8 mouse cellular contexts compared by ENCODE assay signal in genomic region chr2:25365091-25365761, GRCm38 (mm10). TPM values are rescaled to one million over a fixed set of nuclear protein-coding genes. Genes with fewer than 3 reads are reported as not detected.
DNase-seq lines count a peak whose midpoint lies in the region; ATAC-seq and TF ChIP-seq lines count a peak whose summit lies in the region.

Gene Uap1l1, minus strand, starts transcription at chr2:25365682.

- TF ChIP-seq EP300 in heart, postnatal 0 days (IDR thresholded peaks at IDR 0.05; ENCODE audit: low read depth): no peak
- TF ChIP-seq EP300 in liver, postnatal 0 days (IDR thresholded peaks at IDR 0.05; ENCODE audit: low read depth): no peak
- no peak for TF ChIP-seq EP300 in stomach, postnatal 0 days (optimal IDR thresholded peaks at IDR 0.05)

- H3K9ac ChIP-seq in forebrain, embryonic 11.5 days (ENCODE audit: low read length): peak within 1 kb of the TSS; percentile 57
- peak within 1 kb of the TSS; percentile 57 for H3K9ac ChIP-seq in heart, postnatal 0 days (replicated peaks; ENCODE audit: low read depth, low read length)
- H3K9ac ChIP-seq in liver, postnatal 0 days (replicated peaks): peak within 1 kb of the TSS; percentile 76
- H3K9ac ChIP-seq in neural tube, embryonic 12.5 days: peak within 1 kb of the TSS; percentile 62; the same call in 1 of the 2 replicates
- H3K9ac ChIP-seq in stomach, postnatal 0 days (ENCODE audit: low read length): peak within 1 kb of the TSS; percentile 73

- H3K9me3 ChIP-seq in forebrain, embryonic 11.5 days (ENCODE audit: control insufficient read depth, low read length): no peaks in the 10 kb centered on the region
- no peaks in the 10 kb centered on the region for H3K9me3 ChIP-seq in heart, postnatal 0 days (replicated peaks; ENCODE audit: control insufficient read depth, low read length)
- no peaks in the 10 kb centered on the region for H3K9me3 ChIP-seq in liver, postnatal 0 days (ENCODE audit: low read length)
- H3K9me3 ChIP-seq in neural tube, embryonic 12.5 days: no peaks in the 10 kb centered on the region
- H3K9me3 ChIP-seq in stomach, postnatal 0 days (ENCODE audit: control insufficient read depth, low read length): no peaks in the 10 kb centered on the region

- H3K4me1 ChIP-seq in forebrain, embryonic 11.5 days (replicated peaks; ENCODE audit: control insufficient read depth, insufficient read depth, low read length): 0 out of 2 replicates have a peak, but pooled peaks cover 5% of the 10 kb centered on the region
- peaks cover 12% of the 10 kb centered on the region for H3K4me1 ChIP-seq in heart, postnatal 0 days (ENCODE audit: control insufficient read depth, insufficient read depth)
- H3K4me1 ChIP-seq in liver, postnatal 0 days (ENCODE audit: insufficient read depth): peaks cover 21% of the 10 kb centered on the region
- 0 out of 2 replicates have a peak, but pooled peaks cover 10% of the 10 kb centered on the region for H3K4me1 ChIP-seq in neural tube, embryonic 12.5 days
- H3K4me1 ChIP-seq in stomach, postnatal 0 days (replicated peaks; ENCODE audit: control insufficient read depth, insufficient read depth): peaks cover 3% of the 10 kb centered on the region; the same call in 1 of the 2 replicates

- under 1% methylated on average over 49 of the region's 54 CpGs for WGBS in forebrain, embryonic 11.5 days
- WGBS in heart, postnatal 0 days: under 1% methylated on average over 53 of the region's 54 CpGs
- 2% methylated on average over 35 of the region's 54 CpGs for WGBS in liver, postnatal 0 days (ENCODE audit: insufficient replicate concordance)
- 1% methylated on average over 54 of the region's 54 CpGs for WGBS in neural tube, embryonic 12.5 days
- WGBS in stomach, postnatal 0 days: under 1% methylated on average over 54 of the region's 54 CpGs

- H3K27ac ChIP-seq in forebrain, embryonic 11.5 days (ENCODE audit: low read depth, low read length): no peak within 1 kb of the TSS
- H3K27ac ChIP-seq in heart, postnatal 0 days (ENCODE audit: low read depth): no peak within 1 kb of the TSS
- peak within 1 kb of the TSS; percentile 68 for H3K27ac ChIP-seq in liver, postnatal 0 days (ENCODE audit: low read depth)
- no peak within 1 kb of the TSS for H3K27ac ChIP-seq in neural tube, embryonic 12.5 days
- peak within 1 kb of the TSS; percentile 78 for H3K27ac ChIP-seq in stomach, postnatal 0 days (replicated peaks)

- no peak for TF ChIP-seq CTCF in heart, postnatal 0 days (IDR thresholded peaks at IDR 0.05; ENCODE audit: low read depth)
- 0 out of 2 replicates have a peak, but pooled peaks have one; percentile 1 for TF ChIP-seq CTCF in liver, postnatal 0 days (IDR thresholded peaks at IDR 0.05; ENCODE audit: low read depth)
- TF ChIP-seq CTCF in stomach, postnatal 0 days (IDR thresholded peaks at IDR 0.05; ENCODE audit: low read depth): no peak

- H3K36me3 ChIP-seq in forebrain, embryonic 11.5 days (ENCODE audit: control insufficient read depth, insufficient read depth, low read length): no peaks in the 10 kb centered on the region
- H3K36me3 ChIP-seq in heart, postnatal 0 days (replicated peaks; ENCODE audit: control insufficient read depth, insufficient read depth, low read length): 0 out of 2 replicates have a peak, but pooled peaks cover 12% of the 10 kb centered on the region
- peaks cover 10% of the 10 kb centered on the region; the same call in 1 of the 2 replicates for H3K36me3 ChIP-seq in liver, postnatal 0 days (replicated peaks; ENCODE audit: insufficient read depth, low read length)
- H3K36me3 ChIP-seq in neural tube, embryonic 12.5 days: no peaks in the 10 kb centered on the region
- H3K36me3 ChIP-seq in stomach, postnatal 0 days (ENCODE audit: control insufficient read depth, insufficient read depth, low read length): peaks cover 3% of the 10 kb centered on the region; the same call in 1 of the 2 replicates

- DNase-seq in B cell, adult 2 months: peak; percentile 64
- DNase-seq in adrenal gland, postnatal 4 days (ENCODE audit: low spot score in 2 of 2): peak; percentile 43 to 65
- DNase-seq in forebrain, embryonic 11.5 days (ENCODE audit: low spot score): peak; percentile 69
- peak; percentile 64 for DNase-seq in heart, postnatal 0 days (ENCODE audit: low spot score)
- peak; percentile 92 to 93 for DNase-seq in kidney, postnatal 36 days
- peak; percentile 82 for DNase-seq in liver, postnatal 0 days
- DNase-seq in stomach, postnatal 0 days (ENCODE audit: low spot score): peak; percentile 89

- H3K27me3 ChIP-seq in forebrain, embryonic 11.5 days (ENCODE audit: control insufficient read depth, insufficient read depth, low read length): peaks cover 18% of the 10 kb centered on the region
- H3K27me3 ChIP-seq in heart, postnatal 0 days (ENCODE audit: control insufficient read depth, insufficient read depth, low read length): peaks cover 6% of the 10 kb centered on the region; the same call in 1 of the 2 replicates
- H3K27me3 ChIP-seq in liver, postnatal 0 days (ENCODE audit: insufficient read depth, low read length): 0 out of 2 replicates have a peak, but pooled peaks cover 5% of the 10 kb centered on the region
- H3K27me3 ChIP-seq in neural tube, embryonic 12.5 days (replicated peaks): peaks cover 41% of the 10 kb centered on the region
- no peaks in the 10 kb centered on the region for H3K27me3 ChIP-seq in stomach, postnatal 0 days (ENCODE audit: control insufficient read depth, insufficient read depth, low read length)

- peak within 1 kb of the TSS; percentile 97 for H3K4me2 ChIP-seq in forebrain, embryonic 11.5 days (ENCODE audit: low read depth, low read length, severe bottlenecking)
- H3K4me2 ChIP-seq in heart, postnatal 0 days (ENCODE audit: low read depth, low read length): peak within 1 kb of the TSS; percentile 100
- H3K4me2 ChIP-seq in liver, postnatal 0 days (ENCODE audit: low read depth, low read length): peak within 1 kb of the TSS; percentile 93
- H3K4me2 ChIP-seq in neural tube, embryonic 12.5 days (replicated peaks): peak within 1 kb of the TSS; percentile 99
- peak within 1 kb of the TSS; percentile 95 for H3K4me2 ChIP-seq in stomach, postnatal 0 days (replicated peaks; ENCODE audit: low read depth)

- ATAC-seq in forebrain, embryonic 11.5 days (replicated peaks; ENCODE audit: low FRiP score): peak; percentile 52
- peak; percentile 88 for ATAC-seq in heart, postnatal 0 days (ENCODE audit: insufficient read depth, low read depth)
- ATAC-seq in liver, postnatal 0 days: peak; percentile 75
- peak; percentile 73 for ATAC-seq in neural tube, embryonic 12.5 days (ENCODE audit: low FRiP score, low read depth)
- ATAC-seq in stomach, postnatal 0 days (ENCODE audit: low FRiP score, low TSS enrichment): peak; percentile 75

- peak within 1 kb of the TSS; percentile 46 for H3K4me3 ChIP-seq in forebrain, embryonic 11.5 days (ENCODE audit: low read depth, low read length)
- H3K4me3 ChIP-seq in heart, postnatal 0 days (ENCODE audit: low read depth, low read length): peak within 1 kb of the TSS; percentile 78
- H3K4me3 ChIP-seq in liver, postnatal 0 days (ENCODE audit: low read depth, low read length): peak within 1 kb of the TSS; percentile 72
- H3K4me3 ChIP-seq in neural tube, embryonic 12.5 days: peak within 1 kb of the TSS; percentile 48
- H3K4me3 ChIP-seq in stomach, postnatal 0 days (ENCODE audit: low read depth, low read length): peak within 1 kb of the TSS; percentile 68

RNA-seq across cellular contexts. Expression of gene Uap1l1, which starts in this region (rescaled TPM):
- total RNA-seq in adrenal gland, postnatal 4 days (2021): 10 to 100 TPM; 18.6 to 24.0 TPM
- 3.1 and 5.4 TPM in 2 replicates for polyA plus RNA-seq in forebrain, embryonic 11.5 days (2014; fragmentation: Nextera tagmentation; extraction: Ambion mirVana)
- total RNA-seq in heart, postnatal 0 days (2014; rRNA removed; ENCODE audit: low replicate concordance): 1.3 and 10.9 TPM in 2 replicates
- 13.0 and 14.3 TPM in 2 replicates for polyA plus RNA-seq in heart, postnatal 0 days (2015; fragmentation: Nextera tagmentation; extraction: Ambion mirVana)
- 18.7 and 19.4 TPM in 2 replicates for polyA plus RNA-seq in liver, postnatal 0 days (2015; fragmentation: Nextera tagmentation; extraction: Ambion mirVana)
- 5.6 and 7.2 TPM in 2 replicates for polyA plus RNA-seq in neural tube, embryonic 12.5 days (2016; fragmentation: Nextera tagmentation; extraction: Ambion mirVana)
- polyA plus RNA-seq in stomach, postnatal 0 days (2015; fragmentation: Nextera tagmentation; extraction: Ambion mirVana): 33.2 and 36.9 TPM in 2 replicates

Comparison
In these comparisons a context has a peak if more than half of its experiments do, and no peak if none do; other contexts are left out.
1. H3K27ac ChIP-seq: peak in liver, postnatal 0 days (single experiment) and stomach, postnatal 0 days (single experiment); none in forebrain, embryonic 11.5 days (single experiment), heart, postnatal 0 days (single experiment) and neural tube, embryonic 12.5 days (single experiment).
2. Peak in every context shown above with its lines, with median percentiles within 50 percentile points of each other: DNase-seq, ATAC-seq, H3K4me2 ChIP-seq, H3K4me3 ChIP-seq and H3K9ac ChIP-seq.